Mouse (Mus musculus) limb, embryonic 11.5 days (tissue): ENCODE data around the gene Pi4k2a. TPM values are rescaled to one million over a fixed set of nuclear protein-coding genes. Genes with fewer than 3 reads are reported as not detected.
A peak's percentile ranks its signal among the peaks of the same experiment; 100 is the strongest.

Source experiments
- ATAC-seq: fragments of 200-750 bp; cut with Nextera tagmentation; 2 replicates; pipeline ENCODE4 v1.8.0; 2017; ENCODE audit warnings: low read depth; ENCODE audit not compliant: insufficient number of reproducible peaks, low FRiP score, low TSS enrichment
- DNase-seq: peaks from one replicate; pipeline ENCODE4 v3.0.0-alpha.2; 2015; ENCODE audit warnings: low spot score
- H3K27ac ChIP-seq: fragments of 300-500 bp; sonication (generic); replicated peaks from 2 replicates; pipeline ENCODE4 v1.5.1; 2014; ENCODE audit warnings: low read depth, mild to moderate bottlenecking, low read length
- H3K27me3 ChIP-seq: fragments of 300-500 bp; sonication (generic); 2 replicates; pipeline ENCODE4 v1.6.1; 2014; ENCODE audit warnings: mild to moderate bottlenecking, low read length, mixed read lengths; ENCODE audit not compliant: control insufficient read depth, insufficient read depth
- H3K36me3 ChIP-seq: fragments of 300-500 bp; sonication (generic); 2 replicates; pipeline ENCODE4 v1.6.1; 2014; ENCODE audit warnings: mild to moderate bottlenecking, low read length, moderate library complexity, mixed read lengths; ENCODE audit not compliant: control insufficient read depth, insufficient read depth
- H3K4me1 ChIP-seq: fragments of 300-500 bp; sonication (generic); 2 replicates; pipeline ENCODE4 v1.6.1; 2014; ENCODE audit warnings: low read length, mixed read lengths; ENCODE audit not compliant: control insufficient read depth, insufficient read depth
- H3K4me2 ChIP-seq: fragments of 300-500 bp; sonication (generic); 2 replicates; pipeline ENCODE4 v1.6.1; 2014; ENCODE audit warnings: low read depth, mild to moderate bottlenecking, moderate library complexity; ENCODE audit not compliant: severe bottlenecking
- H3K4me3 ChIP-seq: fragments of 300-500 bp; sonication (generic); 2 replicates; pipeline ENCODE4 v1.5.1; 2014; ENCODE audit warnings: low read depth, low read length
- H3K9ac ChIP-seq: fragments of 300-500 bp; sonication (generic); 2 replicates; pipeline ENCODE4 v1.6.1; 2014; ENCODE audit warnings: mild to moderate bottlenecking, low read length
- H3K9me3 ChIP-seq: fragments of 300-500 bp; sonication (generic); 2 replicates; pipeline ENCODE4 v1.6.1; 2016; ENCODE audit warnings: low read length; ENCODE audit not compliant: control insufficient read depth
- WGBS: fragments of 180-500 bp; shearing (Covaris S2); extraction: QIAGEN DNeasy Blood & Tissue Kit; methylation state at CpG from one replicate; pipeline ENCODE4 v1.1.7; 2014; 5-methylcytosine and 5-hydroxymethylcytosine counted together
- polyA plus RNA-seq: library from polyadenylated mRNA; unstranded; fragments of >200 nt; fragmentation: Nextera tagmentation; extraction: Ambion mirVana; gene quantifications from 2 replicates; pipeline ENCODE4 v1.2.1, GENCODE M21; 2014

Pi4k2a gene
- 28.4 and 29.4 TPM in 2 replicates for polyA plus RNA-seq

GRCm38 (mm10) chr19:42089748-42090595, at the start of gene Pi4k2a:
TSS of gene Pi4k2a (plus strand) at chr19:42090470.
- peak within 1 kb of the TSS; percentile 93 for H3K4me3 ChIP-seq
- DNase-seq (peak; percentile 98), ATAC-seq (peak; percentile 98)
- H3K9me3 ChIP-seq = no peaks in the 10 kb centered on the region
- no peaks in the 10 kb centered on the region for H3K36me3 ChIP-seq
- H3K27me3 ChIP-seq = no peaks in the 10 kb centered on the region
- H3K27ac ChIP-seq = peak within 1 kb of the TSS; percentile 59
- peak within 1 kb of the TSS; percentile 81 for H3K4me2 ChIP-seq
- WGBS = 1% methylated on average over 54 of the region's 55 CpGs
- peaks cover 9% of the 10 kb centered on the region; the same call in 1 of the 2 replicates for H3K4me1 ChIP-seq
- peak within 1 kb of the TSS; percentile 78 for H3K9ac ChIP-seq

GRCm38 (mm10) chr19:42043988-42044387, 46.3 kb upstream of the Pi4k2a start:
- DNase-seq = no peak
- H3K9me3 ChIP-seq = no peaks in the 10 kb centered on the region; the same call in 1 of the 2 replicates
- no peak overlapping the region for H3K4me2 ChIP-seq
- H3K27ac ChIP-seq = no peak overlapping the region
- no peaks in the 10 kb centered on the region for H3K36me3 ChIP-seq
- peaks cover 3% of the 10 kb centered on the region; the same call in 1 of the 2 replicates for H3K27me3 ChIP-seq
- 95% methylated on average over 6 of the region's 6 CpGs for WGBS
- H3K4me3 ChIP-seq = no peak overlapping the region
- no peak for ATAC-seq
- H3K4me1 ChIP-seq = no peaks in the 10 kb centered on the region
- no peak overlapping the region for H3K9ac ChIP-seq

GRCm38 (mm10) chr19:42045269-42046102, 44.8 kb upstream of the Pi4k2a start, which contains the start of gene Hoga1:
TSS of gene Hoga1 (plus strand) at chr19:42045610.
- H3K36me3 ChIP-seq = no peaks in the 10 kb centered on the region
- H3K4me3 ChIP-seq = peak within 1 kb of the TSS; percentile 15
- DNase-seq = peak; percentile 81
- H3K27ac ChIP-seq = no peak within 1 kb of the TSS
- WGBS = 26% methylated on average over 23 of the region's 23 CpGs
- ATAC-seq = peak; percentile 86
- peak within 1 kb of the TSS; percentile 50 for H3K4me2 ChIP-seq
- H3K9ac ChIP-seq = peak within 1 kb of the TSS; percentile 34; the same call in 1 of the 2 replicates
- no peaks in the 10 kb centered on the region for H3K27me3 ChIP-seq
- H3K9me3 ChIP-seq = no peaks in the 10 kb centered on the region; the same call in 1 of the 2 replicates
- no peaks in the 10 kb centered on the region for H3K4me1 ChIP-seq

- Histone ChIP-seq H3K9me3 (no peaks in the 10 kb centered on the region), H3K27ac (no peak overlapping the region)
Measured at GRCm38 (mm10) chr19:42050251-42050650, 40.0 kb upstream of the Pi4k2a start.

GRCm38 (mm10) chr19:42051351-42051750, 38.9 kb upstream of the Pi4k2a start:
- Histone ChIP-seq H3K4me2 (no peak overlapping the region), H3K9ac (no peak overlapping the region), H3K36me3 (no peaks in the 10 kb centered on the region), H3K4me3 (no peak overlapping the region), H3K27ac (no peak overlapping the region), H3K4me1 (no peaks in the 10 kb centered on the region), H3K27me3 (no peaks in the 10 kb centered on the region), H3K9me3 (no peaks in the 10 kb centered on the region)
- ATAC-seq = no peak
- WGBS = 85% methylated on average over 3 of the region's 3 CpGs
- no peak for DNase-seq

More at GRCm38 (mm10) chr19:42050251-42050650, 40.0 kb upstream of the Pi4k2a start:
- ATAC-seq = no peak
- Histone ChIP-seq H3K9ac (no peak overlapping the region), H3K27me3 (no peaks in the 10 kb centered on the region), H3K4me2 (no peak overlapping the region), H3K36me3 (no peaks in the 10 kb centered on the region), H3K4me3 (no peak overlapping the region), H3K4me1 (no peaks in the 10 kb centered on the region)
- DNase-seq = no peak
- 93% methylated on average over 1 of the region's 1 CpGs for WGBS

- Histone ChIP-seq H3K4me1 (no peaks in the 10 kb centered on the region), H3K27ac (no peak within 1 kb of the TSS), H3K36me3 (no peaks in the 10 kb centered on the region), H3K27me3 (no peaks in the 10 kb centered on the region), H3K9ac (no peak within 1 kb of the TSS), H3K4me3 (no peak within 1 kb of the TSS), H3K4me2 (no peak within 1 kb of the TSS), H3K9me3 (no peaks in the 10 kb centered on the region)
- 78% methylated on average over 4 of the region's 4 CpGs for WGBS
- DNase-seq = no peak
- no peak for ATAC-seq
Measured at GRCm38 (mm10) chr19:42051948-42052347, 38.3 kb upstream of the Pi4k2a start, which contains the start of gene 4933411K16Rik. TSS of gene 4933411K16Rik (plus strand) at chr19:42052248.

GRCm38 (mm10) chr19:42054255-42054654, 36.0 kb upstream of the Pi4k2a start:
- no peak overlapping the region for H3K4me2 ChIP-seq
- H3K36me3 ChIP-seq = no peaks in the 10 kb centered on the region
- no peak overlapping the region for H3K27ac ChIP-seq
- ATAC-seq (no peak), DNase-seq (no peak)
- no peaks in the 10 kb centered on the region for H3K9me3 ChIP-seq
- WGBS = 85% methylated on average over 6 of the region's 6 CpGs
- H3K4me1 ChIP-seq = no peaks in the 10 kb centered on the region
- no peak overlapping the region for H3K4me3 ChIP-seq
- no peaks in the 10 kb centered on the region for H3K27me3 ChIP-seq
- no peak overlapping the region for H3K9ac ChIP-seq

- DNase-seq = no peak
- H3K27me3 ChIP-seq = no peaks in the 10 kb centered on the region
- H3K9me3 ChIP-seq = no peaks in the 10 kb centered on the region
- H3K27ac ChIP-seq = no peak overlapping the region
- H3K36me3 ChIP-seq = no peaks in the 10 kb centered on the region
- H3K9ac ChIP-seq = no peak overlapping the region
- H3K4me3 ChIP-seq = no peak overlapping the region
- ATAC-seq = no peak
- WGBS = 68% methylated on average over 2 of the region's 2 CpGs
- H3K4me2 ChIP-seq = no peak overlapping the region
- H3K4me1 ChIP-seq = no peaks in the 10 kb centered on the region
Measured at GRCm38 (mm10) chr19:42055881-42056280, 34.4 kb upstream of the Pi4k2a start.
